Mouse (Mus musculus) stomach, embryonic 14.5 days (tissue): Measurements from ENCODE around the gene Atp8a2. TPM values are rescaled to one million over a fixed set of nuclear protein-coding genes. Genes with fewer than 3 reads are reported as not detected.

ENCODE experiments used
- ATAC-seq: fragments of 200-750 bp; cut with Nextera tagmentation; 2 replicates; pipeline ENCODE4 v1.8.0; 2017; ENCODE audit warnings: low read depth, moderate TSS enrichment; ENCODE audit not compliant: insufficient number of reproducible peaks, insufficient read depth, low FRiP score
- H3K27ac ChIP-seq: fragments of 300-500 bp; sonication (generic); 2 replicates; pipeline ENCODE4 v1.5.1; 2014; ENCODE audit warnings: mild to moderate bottlenecking, low read length, moderate library complexity, mixed read lengths
- H3K27me3 ChIP-seq: fragments of 300-500 bp; sonication (generic); 2 replicates; pipeline ENCODE4 v1.6.1; 2014; ENCODE audit warnings: low read length, control low read depth, mixed read lengths; ENCODE audit not compliant: control insufficient read depth, insufficient read depth
- H3K36me3 ChIP-seq: fragments of 300-500 bp; sonication (generic); 2 replicates; pipeline ENCODE4 v1.6.1; 2014; ENCODE audit warnings: mild to moderate bottlenecking, control low read depth, low read length, moderate library complexity, mixed read lengths; ENCODE audit not compliant: control insufficient read depth, insufficient read depth
- H3K4me1 ChIP-seq: fragments of 300-500 bp; sonication (generic); 2 replicates; pipeline ENCODE4 v1.6.1; 2014; ENCODE audit warnings: low read length, control low read depth, mixed read lengths; ENCODE audit not compliant: control insufficient read depth, insufficient read depth
- H3K4me2 ChIP-seq: fragments of 300-500 bp; sonication (generic); replicated peaks from 2 replicates; pipeline ENCODE4 v1.6.1; 2014; ENCODE audit warnings: low read depth, low read length, control low read depth
- H3K4me3 ChIP-seq: fragments of 300-500 bp; sonication (generic); 2 replicates; pipeline ENCODE4 v1.5.1; 2014; ENCODE audit warnings: low read depth, low read length, control low read depth
- H3K9ac ChIP-seq: fragments of 300-500 bp; sonication (generic); replicated peaks from 2 replicates; pipeline ENCODE4 v1.6.1; 2014; ENCODE audit warnings: low read depth, mild to moderate bottlenecking, control low read depth, low read length, moderate library complexity, mixed read lengths
- H3K9me3 ChIP-seq: fragments of 300-500 bp; sonication (generic); 2 replicates; pipeline ENCODE4 v1.6.1; 2016; ENCODE audit warnings: low read depth, low read length, control low read depth; ENCODE audit not compliant: control insufficient read depth
- WGBS: fragments of 180-500 bp; shearing (Covaris S2); extraction: QIAGEN DNeasy Blood & Tissue Kit; methylation state at CpG from one replicate; pipeline ENCODE4 v1.1.7; 2014; 5-methylcytosine and 5-hydroxymethylcytosine counted together
- polyA plus RNA-seq: library from polyadenylated mRNA; unstranded; fragments of >200 nt; fragmentation: Nextera tagmentation; extraction: Ambion mirVana; gene quantifications from 2 replicates; pipeline ENCODE4 v1.2.1, GENCODE M21; 2014

The Atp8a2 gene
- polyA plus RNA-seq, 1 experiment from 2014 or later: 5.9 TPM

- H3K9ac ChIP-seq: no peak overlapping the region
- 88% methylated on average over 7 of the region's 7 CpGs for WGBS
- no peak overlapping the region for H3K4me2 ChIP-seq
- no peaks in the 10 kb centered on the region for H3K36me3 ChIP-seq
- H3K4me3 ChIP-seq: no peak overlapping the region
- no peaks in the 10 kb centered on the region for H3K4me1 ChIP-seq
- no peak for ATAC-seq
- H3K9me3 ChIP-seq: no peaks in the 10 kb centered on the region
- no peaks in the 10 kb centered on the region for H3K27me3 ChIP-seq
- H3K27ac ChIP-seq: no peak overlapping the region
Observed at GRCm38 (mm10) chr14:59903484-59904130, 293.4 kb downstream of the Atp8a2 start.

- Histone ChIP-seq H3K9ac (no peak overlapping the region), H3K36me3 (no peaks in the 10 kb centered on the region), H3K4me2 (no peak overlapping the region), H3K27ac (no peak overlapping the region), H3K4me3 (no peak overlapping the region), H3K27me3 (no peaks in the 10 kb centered on the region), H3K9me3 (no peaks in the 10 kb centered on the region), H3K4me1 (no peaks in the 10 kb centered on the region)
- ATAC-seq: no peak
- 87% methylated on average over 1 of the region's 1 CpGs for WGBS
Observed at GRCm38 (mm10) chr14:59893971-59894370, 303.0 kb downstream of the Atp8a2 start.

GRCm38 (mm10) chr14:59892084-59892483, 304.9 kb downstream of the Atp8a2 start:
- no peak for ATAC-seq
- H3K36me3 ChIP-seq: no peaks in the 10 kb centered on the region
- H3K4me2 ChIP-seq: no peak overlapping the region
- no peak overlapping the region for H3K4me3 ChIP-seq
- peaks cover 8% of the 10 kb centered on the region; the same call in 1 of the 2 replicates for H3K4me1 ChIP-seq
- H3K9me3 ChIP-seq: no peaks in the 10 kb centered on the region
- H3K27me3 ChIP-seq: no peaks in the 10 kb centered on the region
- H3K27ac ChIP-seq: no peak overlapping the region
- H3K9ac ChIP-seq: no peak overlapping the region
- WGBS: 89% methylated on average over 8 of the region's 8 CpGs

GRCm38 (mm10) chr14:59891491-59891890, 305.5 kb downstream of the Atp8a2 start:
- Histone ChIP-seq H3K36me3 (no peaks in the 10 kb centered on the region), H3K9ac (no peak overlapping the region), H3K4me3 (no peak overlapping the region), H3K27ac (no peak overlapping the region), H3K4me2 (no peak overlapping the region), H3K9me3 (no peaks in the 10 kb centered on the region), H3K27me3 (no peaks in the 10 kb centered on the region), H3K4me1 (peaks cover 8% of the 10 kb centered on the region; the same call in 1 of the 2 replicates)
- no peak for ATAC-seq
- 89% methylated on average over 5 of the region's 5 CpGs for WGBS

GRCm38 (mm10) chr14:59890818-59891217, 306.2 kb downstream of the Atp8a2 start:
- Histone ChIP-seq H3K4me1 (peaks cover 8% of the 10 kb centered on the region; the same call in 1 of the 2 replicates), H3K4me2 (no peak overlapping the region), H3K36me3 (no peaks in the 10 kb centered on the region), H3K9ac (no peak overlapping the region), H3K9me3 (no peaks in the 10 kb centered on the region), H3K27ac (no peak overlapping the region), H3K4me3 (no peak overlapping the region), H3K27me3 (no peaks in the 10 kb centered on the region)
- 64% methylated on average over 5 of the region's 5 CpGs for WGBS
- no peak for ATAC-seq

GRCm38 (mm10) chr14:59890107-59890506, 306.9 kb downstream of the Atp8a2 start:
- Histone ChIP-seq H3K4me2 (no peak overlapping the region), H3K36me3 (no peaks in the 10 kb centered on the region), H3K9me3 (no peaks in the 10 kb centered on the region), H3K27me3 (no peaks in the 10 kb centered on the region), H3K27ac (no peak overlapping the region), H3K4me3 (no peak overlapping the region), H3K4me1 (peaks cover 8% of the 10 kb centered on the region; the same call in 1 of the 2 replicates), H3K9ac (no peak overlapping the region)
- WGBS: 57% methylated on average over 7 of the region's 7 CpGs
- ATAC-seq: no peak

GRCm38 (mm10) chr14:59888446-59888845, 308.5 kb downstream of the Atp8a2 start:
- Histone ChIP-seq H3K4me3 (no peak overlapping the region), H3K9ac (no peak overlapping the region), H3K27me3 (no peaks in the 10 kb centered on the region), H3K4me1 (peaks cover 8% of the 10 kb centered on the region; the same call in 1 of the 2 replicates), H3K27ac (no peak overlapping the region), H3K36me3 (no peaks in the 10 kb centered on the region), H3K9me3 (no peaks in the 10 kb centered on the region), H3K4me2 (no peak overlapping the region)
- ATAC-seq: no peak
- WGBS: 75% methylated on average over 1 of the region's 1 CpGs

GRCm38 (mm10) chr14:59888046-59888445, 308.9 kb downstream of the Atp8a2 start:
- Histone ChIP-seq H3K9ac (no peak overlapping the region), H3K27ac (no peak overlapping the region), H3K4me2 (no peak overlapping the region), H3K9me3 (no peaks in the 10 kb centered on the region), H3K36me3 (no peaks in the 10 kb centered on the region), H3K4me3 (no peak overlapping the region), H3K4me1 (peaks cover 8% of the 10 kb centered on the region; the same call in 1 of the 2 replicates), H3K27me3 (no peaks in the 10 kb centered on the region)
- no peak for ATAC-seq
- 87% methylated on average over 6 of the region's 6 CpGs for WGBS
